Mouse (Mus musculus) hindbrain, embryonic 13.5 days (tissue): ENCODE data around the gene Plxna1. TPM values are rescaled to one million over a fixed set of nuclear protein-coding genes. Genes with fewer than 3 reads are reported as not detected.

ENCODE experiments used
- ATAC-seq: fragments of 200-750 bp; cut with Nextera tagmentation; 2 replicates; pipeline ENCODE4 v1.8.0; 2017; ENCODE audit warnings: moderate TSS enrichment; ENCODE audit not compliant: low FRiP score
- H3K27ac ChIP-seq: fragments of 300-500 bp; sonication (generic); 2 replicates; pipeline ENCODE4 v1.5.1; 2015; ENCODE audit warnings: inconsistent platforms, mild to moderate bottlenecking, moderate library complexity
- H3K27me3 ChIP-seq: fragments of 300-500 bp; sonication (generic); 2 replicates; pipeline ENCODE4 v1.6.1; 2015; ENCODE audit warnings: mild to moderate bottlenecking, inconsistent platforms
- H3K36me3 ChIP-seq: fragments of 300-500 bp; sonication (generic); 2 replicates; pipeline ENCODE4 v1.6.1; 2015; ENCODE audit warnings: mild to moderate bottlenecking, inconsistent platforms
- H3K4me1 ChIP-seq: fragments of 300-500 bp; sonication (generic); replicated peaks from 2 replicates; pipeline ENCODE4 v1.6.1; 2015; ENCODE audit warnings: inconsistent platforms
- H3K4me2 ChIP-seq: fragments of 300-500 bp; sonication (generic); 2 replicates; pipeline ENCODE4 v1.6.1; 2015; ENCODE audit warnings: inconsistent platforms, mild to moderate bottlenecking, moderate library complexity
- H3K4me3 ChIP-seq: fragments of 300-500 bp; sonication (generic); 2 replicates; pipeline ENCODE4 v1.5.1; 2015; ENCODE audit warnings: mild to moderate bottlenecking, inconsistent platforms
- H3K9ac ChIP-seq: fragments of 300-500 bp; sonication (generic); 2 replicates; pipeline ENCODE4 v1.6.1; 2015; ENCODE audit warnings: mild to moderate bottlenecking, inconsistent platforms
- H3K9me3 ChIP-seq: fragments of 300-500 bp; sonication (generic); 2 replicates; pipeline ENCODE4 v1.6.1; 2016; ENCODE audit warnings: inconsistent platforms
- WGBS: fragments of 180-500 bp; shearing (Covaris S2); methylation state at CpG from one replicate; pipeline ENCODE4 v1.1.7; 2015; 5-methylcytosine and 5-hydroxymethylcytosine counted together
- polyA plus RNA-seq: library from polyadenylated mRNA; unstranded; fragments of >200 nt; fragmentation: Nextera tagmentation; extraction: Ambion mirVana; gene quantifications from 2 replicates; pipeline ENCODE4 v1.2.1, GENCODE M21; 2015

Plxna1 gene
- polyA plus RNA-seq, 1 experiment from 2014 or later = 44.9 TPM

GRCm38 (mm10) chr6:89386956-89387355, 24.5 kb upstream of the Plxna1 start:
- no peak overlapping the region for H3K27ac ChIP-seq
- H3K4me2 ChIP-seq = no peak overlapping the region
- H3K4me3 ChIP-seq = no peak overlapping the region
- H3K4me1 ChIP-seq = peaks cover 10% of the 10 kb centered on the region
- H3K9ac ChIP-seq = no peak overlapping the region
- no peaks in the 10 kb centered on the region for H3K36me3 ChIP-seq
- no peaks in the 10 kb centered on the region for H3K9me3 ChIP-seq
- ATAC-seq = no peak
- no peaks in the 10 kb centered on the region for H3K27me3 ChIP-seq
- WGBS = 71% methylated on average over 1 of the region's 1 CpGs

GRCm38 (mm10) chr6:89384699-89385098, 22.3 kb upstream of the Plxna1 start:
- H3K4me1 ChIP-seq = peaks cover 5% of the 10 kb centered on the region
- no peaks in the 10 kb centered on the region for H3K27me3 ChIP-seq
- H3K36me3 ChIP-seq = no peaks in the 10 kb centered on the region
- 78% methylated on average over 2 of the region's 2 CpGs for WGBS
- H3K9ac ChIP-seq = no peak overlapping the region
- H3K4me3 ChIP-seq = no peak overlapping the region
- ATAC-seq = no peak
- H3K9me3 ChIP-seq = no peaks in the 10 kb centered on the region
- no peak overlapping the region for H3K4me2 ChIP-seq
- no peak overlapping the region for H3K27ac ChIP-seq

- Histone ChIP-seq H3K36me3 (no peaks in the 10 kb centered on the region), H3K9ac (no peak overlapping the region), H3K4me2 (no peak overlapping the region), H3K4me1 (no peaks in the 10 kb centered on the region; the same call in none of the 2 replicates), H3K9me3 (no peaks in the 10 kb centered on the region), H3K27me3 (no peaks in the 10 kb centered on the region), H3K4me3 (no peak overlapping the region), H3K27ac (no peak overlapping the region)
- WGBS = 13% methylated on average over 5 of the region's 5 CpGs
- no peak for ATAC-seq
Observed at GRCm38 (mm10) chr6:89381851-89382250, 19.4 kb upstream of the Plxna1 start.

GRCm38 (mm10) chr6:89381172-89381571, 18.8 kb upstream of the Plxna1 start:
- 45% methylated on average over 3 of the region's 3 CpGs for WGBS
- Histone ChIP-seq H3K4me3 (no peak overlapping the region), H3K9ac (no peak overlapping the region), H3K9me3 (no peaks in the 10 kb centered on the region), H3K36me3 (no peaks in the 10 kb centered on the region), H3K27me3 (no peaks in the 10 kb centered on the region), H3K4me1 (no peaks in the 10 kb centered on the region; the same call in none of the 2 replicates), H3K27ac (no peak overlapping the region), H3K4me2 (no peak overlapping the region)
- no peak for ATAC-seq

GRCm38 (mm10) chr6:89380751-89381150, 18.3 kb upstream of the Plxna1 start:
- no peak overlapping the region for H3K9ac ChIP-seq
- H3K4me3 ChIP-seq = no peak overlapping the region
- no peaks in the 10 kb centered on the region for H3K27me3 ChIP-seq
- no peak overlapping the region for H3K4me2 ChIP-seq
- 33% methylated on average over 3 of the region's 3 CpGs for whole genome bisulfite sequencing
- no peak for ATAC-seq
- no peaks in the 10 kb centered on the region; the same call in none of the 2 replicates for H3K4me1 ChIP-seq
- no peaks in the 10 kb centered on the region for H3K36me3 ChIP-seq
- no peak overlapping the region for H3K27ac ChIP-seq
- H3K9me3 ChIP-seq = no peaks in the 10 kb centered on the region

GRCm38 (mm10) chr6:89378264-89378663, 15.8 kb upstream of the Plxna1 start:
- Histone ChIP-seq H3K36me3 (no peaks in the 10 kb centered on the region), H3K9ac (no peak overlapping the region), H3K4me2 (no peak overlapping the region), H3K27ac (no peak overlapping the region), H3K27me3 (no peaks in the 10 kb centered on the region), H3K9me3 (no peaks in the 10 kb centered on the region), H3K4me3 (no peak overlapping the region), H3K4me1 (no peaks in the 10 kb centered on the region; the same call in none of the 2 replicates)
- no peak for ATAC-seq
- 65% methylated on average over 2 of the region's 2 CpGs for WGBS

GRCm38 (mm10) chr6:89368812-89369211, 6.4 kb upstream of the Plxna1 start:
- H3K27ac ChIP-seq = no peak overlapping the region
- no peak overlapping the region for H3K4me2 ChIP-seq
- H3K27me3 ChIP-seq = peaks cover 13% of the 10 kb centered on the region; the same call in 1 of the 2 replicates
- H3K36me3 ChIP-seq = no peaks in the 10 kb centered on the region
- ATAC-seq = no peak
- H3K9ac ChIP-seq = no peak overlapping the region
- no peaks in the 10 kb centered on the region for H3K9me3 ChIP-seq
- H3K4me1 ChIP-seq = no peaks in the 10 kb centered on the region
- H3K4me3 ChIP-seq = no peak overlapping the region

GRCm38 (mm10) chr6:89364342-89364741, 1.9 kb upstream of the Plxna1 start:
- Histone ChIP-seq H3K9ac (no peak overlapping the region), H3K4me2 (no peak overlapping the region), H3K36me3 (no peaks in the 10 kb centered on the region), H3K4me1 (peaks cover 28% of the 10 kb centered on the region), H3K27me3 (peaks cover 14% of the 10 kb centered on the region; the same call in 1 of the 2 replicates), H3K9me3 (no peaks in the 10 kb centered on the region), H3K27ac (no peak overlapping the region), H3K4me3 (no peak overlapping the region)
- WGBS = 61% methylated on average over 3 of the region's 3 CpGs
- ATAC-seq = no peak

GRCm38 (mm10) chr6:89363107-89363451, 659 bp upstream of the Plxna1 start:
- WGBS = 3% methylated on average over 16 of the region's 16 CpGs
- Histone ChIP-seq H3K27ac (peak overlapping the region; percentile 67), H3K36me3 (no peaks in the 10 kb centered on the region), H3K4me1 (peaks cover 40% of the 10 kb centered on the region), H3K27me3 (peaks cover 14% of the 10 kb centered on the region; the same call in 1 of the 2 replicates), H3K4me2 (peak overlapping the region; percentile 93), H3K9ac (peak overlapping the region; percentile 84), H3K4me3 (peak overlapping the region; percentile 98), H3K9me3 (no peaks in the 10 kb centered on the region)
- ATAC-seq = no peak; the same call in none of the 2 replicates

GRCm38 (mm10) chr6:89361418-89362280, 771 bp downstream of the Plxna1 start:
- Histone ChIP-seq H3K4me3 (peak overlapping the region; percentile 98), H3K4me1 (peaks cover 55% of the 10 kb centered on the region), H3K9ac (peak overlapping the region; percentile 100), H3K36me3 (peaks cover 7% of the 10 kb centered on the region), H3K9me3 (no peaks in the 10 kb centered on the region), H3K27me3 (peaks cover 14% of the 10 kb centered on the region; the same call in 1 of the 2 replicates), H3K27ac (peak overlapping the region; percentile 91), H3K4me2 (peak overlapping the region; percentile 93)
- under 1% methylated on average over 72 of the region's 80 CpGs for WGBS
- peak; percentile 29 for ATAC-seq

GRCm38 (mm10) chr6:89360709-89361417, 1.6 kb downstream of the Plxna1 start:
- no peaks in the 10 kb centered on the region for H3K9me3 ChIP-seq
- peak overlapping the region; percentile 93 for H3K4me2 ChIP-seq
- peaks cover 62% of the 10 kb centered on the region for H3K4me1 ChIP-seq
- peak; percentile 6; the same call in 1 of the 2 replicates for ATAC-seq
- H3K4me3 ChIP-seq = peak overlapping the region; percentile 98
- peaks cover 14% of the 10 kb centered on the region; the same call in 1 of the 2 replicates for H3K27me3 ChIP-seq
- WGBS = 43% methylated on average over 8 of the region's 8 CpGs
- peak overlapping the region; percentile 91 for H3K27ac ChIP-seq
- peaks cover 15% of the 10 kb centered on the region for H3K36me3 ChIP-seq
- peak overlapping the region; percentile 100 for H3K9ac ChIP-seq
